Mouse (Mus musculus) layer of hippocampus, adult 8-10 months (tissue): ENCODE data around the gene Sptb. TPM values are rescaled to one million over a fixed set of nuclear protein-coding genes. Genes with fewer than 3 reads are reported as not detected.

Source experiments
- DNase-seq, 2 experiments: peaks; one replicate each; pipeline ENCODE4 v3.0.0; 2022; ENCODE audit warnings: low spot score in 2 of 2
- total RNA-seq, 4 experiments: library from RNA; stranded (reverse); gene quantifications; 2 replicates each; pipeline ENCODE4 v1.2.4; 2022

Sptb gene
- total RNA-seq, 4 experiments from 2014 or later = 114 to 133 (median 126) TPM

- no peak for DNase-seq
Observed at GRCm38 (mm10) chr12:76608241-76608640, 102.1 kb downstream of the Sptb start.

DNA sequence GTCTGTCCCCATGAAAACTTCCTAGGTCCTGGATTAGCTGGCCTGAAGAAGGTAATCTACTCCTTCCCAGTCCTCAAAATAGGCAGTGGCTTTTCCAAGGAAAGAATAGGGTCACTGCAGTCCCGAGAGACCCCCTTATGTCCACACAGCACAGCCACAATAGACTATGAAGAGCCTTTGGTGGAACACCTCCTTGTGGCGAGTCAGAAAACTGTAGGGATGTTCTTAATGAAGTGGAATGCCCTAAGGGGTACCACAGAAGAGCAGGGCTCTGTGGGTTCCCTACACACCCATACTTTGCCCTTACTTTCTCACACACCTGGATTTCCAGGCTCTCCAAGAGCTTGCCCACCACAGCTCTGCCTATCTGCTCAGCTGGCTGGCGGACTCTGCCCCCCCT is 104.5 kb downstream of the Sptb start:
- DNase-seq = no peak

DNA sequence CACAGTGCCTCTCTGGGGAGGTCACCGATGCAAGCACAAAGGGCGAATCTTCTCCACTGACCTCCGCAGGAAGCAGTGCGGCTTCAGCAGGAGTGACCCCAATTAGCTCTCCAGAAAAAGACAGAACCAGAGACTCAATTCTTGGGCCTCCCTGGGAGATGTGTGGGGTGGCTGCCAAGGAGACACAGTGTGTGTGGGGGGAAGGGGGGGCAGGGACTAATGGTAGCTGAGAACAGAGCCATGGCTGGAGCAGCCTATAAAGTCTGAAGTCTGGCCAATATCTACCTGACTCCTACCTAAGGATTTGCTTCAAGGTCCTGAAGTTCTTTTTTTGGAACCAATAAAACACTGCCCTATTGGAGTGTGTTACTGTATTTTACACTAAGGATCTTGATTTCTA is 105.8 kb downstream of the Sptb start:
- DNase-seq = no peak

- DNase-seq = no peak
Observed at GRCm38 (mm10) chr12:76603779-76604178, 106.6 kb downstream of the Sptb start.

- no peak for DNase-seq
Observed at GRCm38 (mm10) chr12:76598196-76598928, 112.0 kb downstream of the Sptb start.

GRCm38 (mm10) chr12:76597577-76598100 is 112.7 kb downstream of the Sptb start:
- no peak for DNase-seq

- DNase-seq = peak; percentile 65 to 81
Observed at GRCm38 (mm10) chr12:76596292-76597023, 113.9 kb downstream of the Sptb start.

DNA sequence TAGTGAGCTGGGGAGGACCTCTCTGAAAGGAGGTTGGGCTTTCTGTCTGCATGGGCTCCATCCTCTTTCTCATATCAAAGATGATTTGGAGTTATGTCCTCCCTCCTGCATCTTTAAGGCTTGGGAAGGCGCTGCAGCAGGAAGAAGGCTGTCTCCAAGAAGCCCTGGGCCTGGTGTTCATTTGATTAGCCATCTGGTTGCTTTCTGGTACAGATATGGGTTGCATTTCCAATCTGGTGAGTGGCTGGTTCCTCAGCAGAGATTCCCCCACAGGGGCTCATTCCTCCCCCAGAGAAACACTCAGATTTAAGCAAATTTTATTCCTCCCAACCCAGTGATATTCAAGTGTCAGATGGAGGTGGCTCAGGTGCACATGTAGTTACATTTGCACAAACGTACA is 114.5 kb downstream of the Sptb start:
- DNase-seq = peak; percentile 64 to 65

DNA sequence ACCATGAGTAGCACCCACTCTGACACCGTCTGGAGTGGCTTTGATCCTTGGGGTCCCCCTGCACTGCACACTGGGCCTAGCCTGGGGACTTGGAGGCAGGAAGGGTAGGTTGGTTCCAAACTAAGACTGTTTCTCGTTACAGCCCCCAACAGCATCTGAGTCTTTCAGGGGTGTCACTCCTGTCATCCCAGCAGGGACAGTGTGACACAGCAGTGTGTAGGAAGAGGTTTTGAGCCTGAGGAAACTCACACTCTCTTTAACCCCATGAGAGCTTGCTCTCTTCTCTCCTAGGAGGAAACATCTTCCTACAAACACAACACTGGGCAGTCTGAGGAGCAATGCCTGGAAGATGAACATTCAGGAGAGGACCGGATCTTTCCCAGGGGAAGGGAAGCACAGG is 115.8 kb downstream of the Sptb start:
- DNase-seq = no peak

- peak; percentile 71 to 76 for DNase-seq
Observed at GRCm38 (mm10) chr12:76593839-76594322, 116.5 kb downstream of the Sptb start.

GRCm38 (mm10) chr12:76593254-76593653 is 117.1 kb downstream of the Sptb start:
- DNase-seq = no peak

DNA sequence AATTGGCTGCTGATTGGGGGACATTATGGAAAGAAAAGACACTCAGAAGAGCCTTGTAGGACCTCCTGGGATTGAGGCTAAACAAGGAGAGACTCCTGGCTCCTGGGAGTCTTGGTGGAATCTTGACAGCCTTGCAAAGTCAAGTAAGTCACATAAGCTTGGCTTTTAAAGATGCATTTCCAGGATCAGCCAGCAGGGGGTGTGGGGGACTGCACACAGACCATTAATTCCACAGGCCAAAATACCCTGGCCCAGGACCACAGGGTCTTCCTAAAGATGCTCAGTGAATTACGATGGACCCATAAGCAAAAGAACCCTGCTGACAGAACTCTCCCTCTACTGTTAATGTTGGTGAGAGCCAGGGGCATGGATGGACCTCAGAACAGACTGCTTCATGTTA is 118.1 kb downstream of the Sptb start:
- DNase-seq = peak in 1 of 2 experiments; percentile 59

DNA sequence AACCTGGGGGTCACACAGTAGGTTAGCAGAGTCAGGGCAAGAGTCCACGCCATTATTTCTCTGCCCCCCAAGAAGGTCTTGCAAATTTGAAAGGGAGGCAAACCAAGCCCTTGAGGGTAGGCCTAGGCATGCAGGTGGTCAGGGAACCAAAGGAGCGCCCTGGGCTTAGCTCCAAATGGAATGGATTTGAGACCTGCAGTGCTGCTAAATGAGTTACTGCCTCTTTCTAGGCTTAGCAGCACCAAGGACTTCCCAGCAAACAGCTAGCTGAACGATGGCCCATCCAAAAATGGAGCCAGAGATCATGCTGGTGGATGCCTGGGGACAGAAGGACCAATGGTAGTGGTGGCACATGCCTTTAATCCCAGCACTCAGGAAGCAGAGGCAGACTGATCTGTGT is 119.3 kb downstream of the Sptb start:
- no peak for DNase-seq

DNA sequence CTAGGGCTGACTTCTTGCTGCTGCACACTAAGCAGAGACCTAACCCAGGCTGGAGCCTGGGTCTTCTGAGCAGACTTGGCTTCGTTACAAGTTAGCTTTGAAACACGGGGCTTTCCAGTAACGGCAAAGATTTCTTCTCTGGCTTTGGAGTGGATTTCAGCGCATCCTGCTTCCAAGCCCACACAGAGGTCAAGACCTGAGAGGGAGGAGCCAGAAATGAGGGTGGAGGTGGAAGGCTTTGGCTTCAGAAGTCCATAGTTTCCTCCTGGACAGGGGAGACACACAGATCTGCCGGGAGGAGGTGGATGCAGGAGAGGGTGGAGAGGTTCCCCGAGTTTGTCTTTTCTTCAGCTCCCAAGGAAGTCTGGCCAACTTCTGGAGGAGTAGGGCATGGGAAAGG is 120.8 kb downstream of the Sptb start:
- no peak for DNase-seq

DNA sequence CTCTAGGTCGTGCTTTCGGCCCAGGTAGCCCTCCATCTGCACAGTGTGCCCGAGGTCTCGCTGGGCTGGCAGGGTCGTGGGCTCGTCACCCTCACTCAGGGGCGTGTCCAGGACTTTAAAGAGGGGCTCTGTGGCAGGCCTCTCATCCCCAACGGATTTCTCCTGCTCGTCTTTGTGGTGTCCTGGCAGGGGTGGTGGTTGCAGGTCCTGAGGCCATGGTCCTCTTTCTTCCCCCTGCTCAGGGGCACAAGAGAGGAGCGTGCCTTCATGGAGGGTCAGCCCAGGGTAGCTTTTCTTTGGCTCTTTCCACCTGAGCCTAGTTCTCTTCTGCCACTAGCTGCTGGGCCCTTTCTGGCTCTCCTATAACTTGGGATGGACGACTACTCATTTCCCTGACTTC is 123.0 kb downstream of the Sptb start:
- DNase-seq = no peak

GRCm38 (mm10) chr12:76585028-76585427 is 125.3 kb downstream of the Sptb start:
- DNase-seq = no peak

- no peak for DNase-seq
Observed at GRCm38 (mm10) chr12:76583454-76583853, 126.9 kb downstream of the Sptb start.

GRCm38 (mm10) chr12:76582841-76583240 is 127.5 kb downstream of the Sptb start:
- DNase-seq = no peak

- no peak for DNase-seq
Observed at GRCm38 (mm10) chr12:76582139-76582538, 128.2 kb downstream of the Sptb start.

GRCm38 (mm10) chr12:76579806-76580205 is 130.5 kb downstream of the Sptb start:
- no peak for DNase-seq

GRCm38 (mm10) chr12:76578465-76578864 is 131.9 kb downstream of the Sptb start:
- no peak for DNase-seq

DNA sequence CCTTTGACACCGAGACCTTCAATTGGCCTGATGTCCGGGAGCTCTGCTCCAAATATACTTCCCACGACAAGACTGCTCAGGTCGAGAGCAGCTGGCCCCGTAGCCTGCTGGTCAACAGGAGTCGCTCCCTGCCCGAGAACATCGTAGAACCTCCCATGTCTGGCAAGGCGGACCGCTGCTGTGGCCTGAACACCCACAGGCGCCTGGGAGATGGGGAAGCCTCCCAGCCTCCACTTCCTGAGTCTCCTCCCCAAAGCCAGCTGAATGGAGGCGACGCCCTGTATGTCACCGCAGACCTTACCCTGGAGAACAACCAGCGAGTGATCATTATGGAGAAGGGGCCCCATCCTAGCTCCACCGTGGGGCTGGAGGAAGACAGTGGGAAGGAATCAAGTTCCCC is 132.5 kb downstream of the Sptb start:
- no peak for DNase-seq

GRCm38 (mm10) chr12:76576806-76577205 is 133.5 kb downstream of the Sptb start:
- no peak for DNase-seq
